Mouse (Mus musculus) c-Kit-positive CD71-positive TER-119-negative erythroid progenitor cells, embryonic 14.5 days (primary cell): ENCODE results near the gene Fsip1.

Experiments
- DNase-seq: peaks from one replicate; pipeline ENCODE4 v3.0.0-alpha.2; 2013; ENCODE audit warnings: low read depth

Gene Fsip1

GRCm38 (mm10) chr2:118087044-118087726, 169.6 kb downstream of the Fsip1 start:
- no peak for DNase-seq

GRCm38 (mm10) chr2:118085647-118086046, 171.1 kb downstream of the Fsip1 start:
- DNase-seq = no peak

GRCm38 (mm10) chr2:118084693-118085092, 172.1 kb downstream of the Fsip1 start:
- DNase-seq = no peak

GRCm38 (mm10) chr2:118083652-118084051, 173.1 kb downstream of the Fsip1 start:
- no peak for DNase-seq

GRCm38 (mm10) chr2:118081581-118081980, 175.2 kb downstream of the Fsip1 start:
- DNase-seq = no peak
